Mouse (Mus musculus) brain, embryonic 18.5 days (tissue): ENCODE measurements at regions not wholly inside any gene's neighbourhood (a gene's known extent, or its start where the extent isn't known, plus 50 kb on each side); places are given as distances from the start of the nearest gene placed in this dataset.

Source experiments
- DNase-seq: peaks from one replicate; pipeline ENCODE4 v3.0.0-alpha.2; 2012; ENCODE audit warnings: low read depth, low spot score

DNA sequence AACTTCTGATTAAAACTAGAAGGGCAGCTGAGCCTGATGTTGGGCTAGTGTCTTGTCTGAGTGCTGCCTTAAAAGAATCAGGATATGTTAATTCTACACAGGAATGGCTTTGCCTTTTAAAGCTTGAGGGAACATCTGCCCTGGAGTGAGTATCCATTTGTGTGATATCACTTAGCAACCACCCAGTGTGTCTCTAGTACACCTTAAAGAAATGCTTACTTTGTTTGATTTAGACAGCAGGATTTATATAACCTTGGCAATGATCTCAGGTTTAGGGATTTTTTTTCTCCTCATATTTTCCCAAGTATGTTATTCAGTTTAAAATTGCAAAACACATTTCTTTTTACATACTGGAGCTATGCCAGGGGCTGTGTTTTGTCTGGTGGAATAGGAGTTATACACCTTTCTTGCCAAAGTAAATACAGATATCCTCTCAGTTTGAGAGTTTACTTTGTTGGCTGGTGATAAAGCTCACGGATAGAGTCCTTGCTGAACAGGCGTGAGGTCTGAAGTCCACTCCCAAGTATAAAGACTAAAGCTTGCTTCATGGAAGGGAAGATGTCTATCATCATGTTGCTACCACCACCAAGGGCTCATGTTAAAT is 206.6 kb downstream of the Rsl24d1 start:
- DNase-seq = no peak

DNA sequence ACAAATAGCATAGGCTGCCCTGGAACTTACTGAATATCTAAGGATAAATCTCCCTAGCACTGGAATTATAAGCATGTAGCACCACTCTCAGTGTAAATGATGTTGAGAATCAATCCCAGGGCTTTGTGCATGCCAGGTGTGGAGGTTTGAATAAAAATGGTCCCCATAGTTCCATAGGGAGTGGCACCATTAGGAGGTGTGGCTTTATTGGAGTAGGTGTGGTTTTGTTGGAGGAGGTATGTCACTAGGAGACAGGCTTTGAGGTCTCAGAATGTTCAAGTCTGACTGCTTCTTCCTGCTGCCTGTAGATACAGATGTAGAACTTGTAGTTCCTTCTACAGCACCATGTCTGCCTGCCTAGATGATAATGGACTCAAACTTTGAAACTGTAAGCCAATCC is 217.8 kb downstream of the Rsl24d1 start:
- DNase-seq = no peak

DNA sequence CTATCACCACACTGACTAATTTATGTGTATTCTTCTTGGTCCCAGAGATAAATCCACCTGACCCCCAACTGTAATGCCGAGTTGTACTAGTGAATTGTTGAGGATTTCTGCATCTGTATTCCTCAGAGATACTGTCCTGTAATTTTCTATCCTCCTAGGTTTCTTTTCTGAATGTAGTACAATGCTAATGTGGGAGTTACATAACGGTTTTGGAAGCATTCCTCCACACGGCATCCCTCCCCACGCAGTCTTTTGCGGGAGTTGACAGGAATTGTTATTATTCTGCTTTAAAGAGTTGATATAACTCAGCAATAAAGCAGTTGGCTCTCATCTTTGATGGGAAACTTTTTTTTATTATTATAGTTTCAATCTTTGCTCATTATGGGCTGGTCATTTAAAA is 222.8 kb downstream of the Rsl24d1 start:
- no peak for DNase-seq

DNA sequence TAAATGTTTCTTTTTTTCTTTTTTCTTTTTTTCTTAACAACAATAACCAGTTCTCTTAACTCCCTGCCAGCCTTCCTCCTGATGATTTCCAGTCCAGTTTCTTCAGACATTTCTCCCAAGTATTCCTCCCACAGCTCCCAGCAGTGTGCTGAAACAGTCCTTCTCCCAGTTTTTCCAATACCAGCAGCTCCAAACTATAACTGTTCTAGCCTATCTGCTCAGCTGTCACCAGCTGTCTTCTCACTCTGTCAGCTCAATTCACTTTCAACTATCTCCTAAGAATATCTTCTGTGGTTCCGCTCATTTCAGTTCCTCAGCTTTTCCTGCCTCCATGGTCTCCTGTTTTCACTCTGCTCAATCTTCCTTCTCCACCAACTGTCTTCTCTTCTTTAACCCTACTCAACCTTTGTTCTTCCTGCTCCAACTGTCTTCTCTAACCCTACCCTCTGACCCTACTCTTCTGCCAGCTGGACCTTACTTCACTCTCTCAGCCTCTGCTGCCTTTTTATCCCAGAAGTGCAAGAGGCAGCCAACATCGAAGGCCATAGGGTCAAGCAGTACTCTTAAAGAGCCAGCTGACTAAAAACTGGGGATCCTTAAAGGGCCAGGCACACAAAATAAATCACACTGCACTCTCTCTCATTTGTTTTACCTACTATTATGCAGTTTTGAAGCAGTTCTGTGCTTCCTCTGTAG is 224.0 kb downstream of the Rsl24d1 start:
- no peak for DNase-seq

DNA sequence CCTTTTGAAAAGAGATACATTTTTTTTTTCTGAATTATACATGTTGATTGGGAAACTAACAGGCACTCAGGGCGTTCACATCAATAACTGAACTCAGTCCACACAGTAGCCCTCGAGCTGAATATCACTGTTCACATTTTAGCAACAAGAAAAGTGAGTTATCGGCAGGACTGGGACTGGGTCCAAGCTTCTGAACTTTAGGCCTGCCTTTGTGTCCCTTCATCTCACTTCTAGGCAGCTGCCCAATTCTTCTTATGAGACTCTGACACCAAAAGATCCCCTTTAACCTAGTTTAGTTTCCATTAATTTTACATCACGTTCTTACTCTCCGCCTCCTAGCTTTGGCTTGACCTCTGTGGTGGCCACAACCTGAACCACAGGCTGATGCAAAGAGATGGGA is 242.7 kb downstream of the Rsl24d1 start:
- no peak for DNase-seq

DNA sequence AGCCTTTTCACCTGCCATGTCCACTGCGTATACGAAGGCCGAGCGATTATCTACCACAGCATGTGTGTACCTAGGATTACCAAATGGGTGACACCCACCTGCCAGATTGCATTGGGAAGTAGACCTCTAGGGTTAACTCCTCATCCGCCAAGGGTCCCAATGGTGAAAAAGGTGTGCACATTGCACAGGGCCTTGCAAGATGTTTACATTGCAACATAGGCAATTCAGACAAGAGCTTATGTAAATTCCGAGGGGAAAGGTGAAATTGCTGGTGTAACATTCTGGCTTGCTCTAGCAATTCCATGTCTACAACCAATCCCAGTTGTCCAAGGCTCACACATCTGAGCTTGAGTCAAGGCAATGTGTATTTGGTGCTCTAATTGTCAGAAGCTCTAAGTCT is 245.7 kb downstream of the Rsl24d1 start:
- DNase-seq = no peak

DNA sequence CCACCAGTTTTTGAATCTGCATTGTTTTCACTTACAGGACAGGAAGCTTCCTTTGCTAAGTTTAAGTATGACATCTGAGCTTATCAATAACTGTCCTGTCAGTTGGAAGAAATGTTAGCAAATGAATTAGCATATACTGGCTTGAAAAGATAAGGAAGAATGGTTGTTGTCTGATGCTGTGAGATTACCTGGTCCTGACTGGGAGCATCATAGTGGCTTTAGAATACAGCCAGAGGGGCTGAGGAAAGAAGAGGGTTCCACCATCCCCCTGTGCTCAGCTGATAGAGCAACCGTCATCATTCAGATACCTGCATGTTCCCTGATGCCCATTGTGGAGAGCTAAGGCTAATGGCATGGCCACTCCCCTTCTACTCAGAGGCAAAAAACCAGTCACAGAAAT is 267.5 kb downstream of the Rsl24d1 start:
- DNase-seq = no peak

DNA sequence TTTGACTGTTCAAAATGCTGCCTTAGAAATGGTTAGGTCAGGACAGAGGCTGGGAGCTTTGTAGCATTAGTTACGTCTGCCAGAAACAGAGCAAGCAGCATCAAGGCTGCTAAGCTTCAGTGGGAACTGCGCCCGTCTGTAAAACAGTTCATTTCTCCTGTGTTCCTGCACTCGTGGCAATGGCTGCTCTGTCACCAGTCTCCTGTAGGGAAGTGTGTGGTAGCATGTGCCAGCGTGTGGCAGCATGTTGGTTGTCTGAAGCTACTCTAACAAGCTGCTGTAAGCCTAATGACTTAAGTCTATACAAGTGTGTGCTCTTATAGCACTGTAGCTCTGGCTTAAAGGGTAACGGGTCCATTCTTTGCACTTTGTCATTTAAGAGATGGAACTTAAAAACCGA is 278.8 kb downstream of the Rsl24d1 start:
- DNase-seq = no peak

DNA sequence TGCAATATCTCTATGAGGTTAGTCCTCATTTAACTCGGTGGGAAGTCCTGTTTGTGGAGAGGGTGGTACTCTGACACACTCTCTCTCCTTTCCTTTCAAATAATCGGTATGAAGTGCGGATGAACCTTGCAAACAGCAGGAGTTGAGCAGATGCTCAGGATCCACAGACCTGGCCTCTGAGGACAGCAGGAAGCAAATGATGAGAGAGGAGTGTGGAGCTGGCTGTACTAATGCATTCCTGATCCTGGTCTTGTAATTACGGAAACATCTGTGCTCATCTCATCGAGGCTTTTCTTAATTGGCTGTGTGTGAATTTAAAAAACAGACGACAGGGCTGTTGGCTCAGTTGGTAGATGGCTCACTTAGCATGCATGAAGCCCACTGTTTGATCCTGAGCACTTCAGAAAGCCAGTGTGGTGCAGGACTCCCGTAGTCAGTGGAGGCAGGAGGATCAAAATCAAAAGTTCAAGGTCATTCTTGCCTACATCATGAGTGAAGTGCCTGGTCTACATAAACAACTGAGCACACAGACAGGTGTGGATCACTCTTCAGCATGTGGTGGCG is 300.2 kb downstream of the Rsl24d1 start:
- DNase-seq = no peak

DNA sequence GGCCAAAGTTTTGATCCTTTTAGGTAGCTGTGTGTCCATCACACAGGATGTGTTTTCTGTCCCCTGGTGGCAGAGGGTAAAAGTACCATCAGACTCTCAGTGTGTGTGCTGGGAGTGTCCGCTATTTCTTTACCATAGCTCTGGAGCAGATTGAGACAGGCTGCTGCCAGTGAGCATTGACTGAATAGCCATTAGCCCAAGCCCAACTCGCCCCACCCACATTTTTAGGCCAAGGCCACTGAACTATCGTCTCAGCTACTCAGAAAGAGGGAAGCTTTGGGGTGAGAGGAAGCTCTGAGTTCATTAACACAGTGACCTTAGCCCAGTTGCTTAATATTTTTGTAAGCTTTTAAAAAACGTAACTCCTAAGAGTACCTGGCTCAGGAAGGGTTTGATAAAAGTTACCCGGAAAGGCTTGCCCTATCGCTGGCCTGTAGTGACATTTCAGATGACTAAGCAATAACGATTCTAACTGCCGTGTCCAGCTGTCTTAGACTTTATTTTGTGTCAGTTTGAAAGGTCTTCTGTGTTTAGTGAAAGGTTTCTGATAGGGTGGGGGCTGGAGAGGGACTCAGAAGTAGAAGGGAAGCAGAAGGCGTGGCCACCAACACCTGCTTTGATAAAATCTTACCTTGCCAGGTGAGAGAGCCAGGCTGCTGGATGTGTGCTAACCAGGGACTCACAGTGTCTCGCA is 303.0 kb downstream of the Rsl24d1 start:
- DNase-seq = no peak
